ENCODE assay signal across 8 mouse cellular contexts in genomic region chr4:154632800-154633764, GRCm38 (mm10). TPM values are rescaled to one million over a fixed set of nuclear protein-coding genes. Genes with fewer than 3 reads are reported as not detected.
A peak's percentile ranks its signal among the peaks of the same experiment; 100 is the strongest.
DNase-seq lines count a peak whose midpoint lies in the region; ATAC-seq and TF ChIP-seq lines count a peak whose summit lies in the region.

No protein-coding gene starts in this region.

- H3K27ac ChIP-seq in layer of hippocampus, adult 2 months, result peak overlapping the region; percentile 86
- H3K27ac ChIP-seq in heart, embryonic 15.5 days, result peak overlapping the region; percentile 37
- no peak overlapping the region for H3K27ac ChIP-seq in neural tube, embryonic 15.5 days (replicated peaks)

- no peaks in the 10 kb centered on the region for H3K36me3 ChIP-seq in heart, embryonic 15.5 days
- H3K36me3 ChIP-seq in neural tube, embryonic 15.5 days, result no peaks in the 10 kb centered on the region

- peak overlapping the region; percentile 54 for H3K4me3 ChIP-seq in layer of hippocampus, adult 2 months
- peak overlapping the region; percentile 76 for H3K4me3 ChIP-seq in heart, embryonic 15.5 days
- H3K4me3 ChIP-seq in neural tube, embryonic 15.5 days (replicated peaks), result 0 out of 2 replicates have a peak overlapping the region, but pooled peaks have one; percentile 44

- peaks cover 54% of the 10 kb centered on the region for H3K27me3 ChIP-seq in heart, embryonic 15.5 days
- H3K27me3 ChIP-seq in neural tube, embryonic 15.5 days (replicated peaks), result peaks cover 73% of the 10 kb centered on the region

- TF ChIP-seq CTCF in layer of hippocampus, adult 2 months (conservative IDR thresholded peaks at IDR 0.05), result no peak

- H3K9me3 ChIP-seq in heart, embryonic 15.5 days (replicated peaks), result no peaks in the 10 kb centered on the region
- no peaks in the 10 kb centered on the region for H3K9me3 ChIP-seq in neural tube, embryonic 15.5 days (replicated peaks)

- peaks cover 43% of the 10 kb centered on the region for H3K4me1 ChIP-seq in heart, embryonic 15.5 days (replicated peaks)
- peaks cover 39% of the 10 kb centered on the region for H3K4me1 ChIP-seq in neural tube, embryonic 15.5 days

- peak overlapping the region; percentile 85 for H3K4me2 ChIP-seq in heart, embryonic 15.5 days
- H3K4me2 ChIP-seq in neural tube, embryonic 15.5 days, result peak overlapping the region; percentile 63

- peak overlapping the region; percentile 77 for H3K9ac ChIP-seq in heart, embryonic 15.5 days
- no peak overlapping the region for H3K9ac ChIP-seq in neural tube, embryonic 15.5 days (replicated peaks)

- no peak for ATAC-seq in heart, embryonic 15.5 days (replicated peaks; ENCODE audit: insufficient number of reproducible peaks, insufficient read depth, low FRiP score, low read depth)
- ATAC-seq in neural tube, embryonic 15.5 days (ENCODE audit: low FRiP score), result no peak

- 35% methylated on average over 14 of the region's 14 CpGs for WGBS in heart, embryonic 15.5 days
- WGBS in neural tube, embryonic 15.5 days, result 29% methylated on average over 14 of the region's 14 CpGs

- DNase-seq in layer of hippocampus, adult 2 months (ENCODE audit: low spot score in 2 of 2), result no peak
- no peak for DNase-seq in layer of hippocampus, adult 18-20 months (ENCODE audit: low spot score in 2 of 2)
- DNase-seq in kidney, postnatal 10 days, result peak; percentile 53
- DNase-seq in yolk sac, embryonic 10.5 days (ENCODE audit: low spot score), result no peak
- no peak for DNase-seq in urinary bladder, postnatal 10 days (ENCODE audit: low spot score)
- DNase-seq in adrenal gland, adult 2 months, result no peak

RNA-seq across cellular contexts. Expression of gene Prdm16, which starts 3.6 kb away (rescaled TPM):
- 10 to 100 TPM; 10.8 to 11.5 TPM for total RNA-seq in layer of hippocampus, adult 2 months (2021)
- total RNA-seq in layer of hippocampus, adult 18-20 months (2021), result 10 to 100 TPM in 1 of 2 experiments, 1 to 10 TPM in 1; 9.7 to 12.2 TPM
- 18.6 and 20.9 TPM in 2 replicates for polyA plus RNA-seq in heart, embryonic 15.5 days (2015; fragmentation: Nextera tagmentation; extraction: Ambion mirVana)
- polyA plus RNA-seq in neural tube, embryonic 15.5 days (2015; fragmentation: Nextera tagmentation; extraction: Ambion mirVana), result 7.7 and 9.0 TPM in 2 replicates
- 10 to 100 TPM in 1 of 2 experiments, 1 to 10 TPM in 1; 5.4 to 10.6 TPM for total RNA-seq in adrenal gland, adult 2 months (2021)
- 5.6 and 7.2 TPM in 2 replicates for polyA plus RNA-seq in adrenal gland, adult 2 months (2012; rRNA removed)

RNA-seq across cellular contexts. Expression of gene Actrt2, which starts 34.6 kb away (rescaled TPM):
- not detected for total RNA-seq in layer of hippocampus, adult 2 months (2021)
- not detected for total RNA-seq in layer of hippocampus, adult 18-20 months (2021)
- polyA plus RNA-seq in heart, embryonic 15.5 days (2015; fragmentation: Nextera tagmentation; extraction: Ambion mirVana), result not detected in 2 replicates
- not detected in 2 replicates for polyA plus RNA-seq in neural tube, embryonic 15.5 days (2015; fragmentation: Nextera tagmentation; extraction: Ambion mirVana)
- total RNA-seq in adrenal gland, adult 2 months (2021), result not detected
- polyA plus RNA-seq in adrenal gland, adult 2 months (2012; rRNA removed), result not detected in 2 replicates
